Mouse (Mus musculus) forebrain, postnatal 0 days (tissue): Measurements from ENCODE around the gene Cnot8. TPM values are rescaled to one million over a fixed set of nuclear protein-coding genes. Genes with fewer than 3 reads are reported as not detected.

Experiments
- ATAC-seq: fragments of 200-750 bp; cut with Nextera tagmentation; 2 replicates; pipeline ENCODE4 v1.8.0; 2017; ENCODE audit warnings: mild to moderate bottlenecking, moderate library complexity
- DNase-seq: peaks from one replicate; pipeline ENCODE4 v3.0.0-alpha.2; 2015
- H3K27ac ChIP-seq: fragments of 300-500 bp; sonication (generic); 2 replicates; pipeline ENCODE4 v1.5.1; 2014; ENCODE audit warnings: low read depth, mild to moderate bottlenecking, antibody characterized with exemption, low read length, moderate library complexity, mixed read lengths
- H3K27me3 ChIP-seq: fragments of 300-500 bp; sonication (generic); 2 replicates; pipeline ENCODE4 v1.6.1; 2014; ENCODE audit warnings: mild to moderate bottlenecking, low read length, mixed read lengths; ENCODE audit not compliant: insufficient read depth
- H3K36me3 ChIP-seq: fragments of 300-500 bp; sonication (generic); 2 replicates; pipeline ENCODE4 v1.6.1; 2014; ENCODE audit warnings: mild to moderate bottlenecking, moderate library complexity; ENCODE audit not compliant: insufficient read depth
- H3K4me1 ChIP-seq: fragments of 300-500 bp; sonication (generic); 2 replicates; pipeline ENCODE4 v1.6.1; 2014; ENCODE audit warnings: antibody characterized with exemption; ENCODE audit not compliant: insufficient read depth
- H3K4me2 ChIP-seq: fragments of 300-500 bp; sonication (generic); 2 replicates; pipeline ENCODE4 v1.6.1; 2014; ENCODE audit warnings: low read depth, mild to moderate bottlenecking, moderate library complexity
- H3K4me3 ChIP-seq: fragments of 300-500 bp; sonication (generic); 2 replicates; pipeline ENCODE4 v1.5.1; 2014; ENCODE audit warnings: low read depth, low read length, mixed read lengths
- H3K9ac ChIP-seq: fragments of 300-500 bp; sonication (generic); 2 replicates; pipeline ENCODE4 v1.6.1; 2014; ENCODE audit warnings: mild to moderate bottlenecking
- H3K9me3 ChIP-seq: fragments of 300-500 bp; sonication (generic); 2 replicates; pipeline ENCODE4 v1.6.1; 2016; ENCODE audit warnings: low read length
- CTCF ChIP-seq: sonication (generic); IDR thresholded peaks from 2 replicates; pipeline ENCODE4 v1.5.1; 2016; ENCODE audit warnings: antibody characterized with exemption, control low read depth, low read depth
- WGBS: fragments of 180-500 bp; shearing (Covaris S2); extraction: QIAGEN DNeasy Blood & Tissue Kit; methylation state at CpG from one replicate; pipeline ENCODE4 v1.1.7; 2014; 5-methylcytosine and 5-hydroxymethylcytosine counted together
- polyA plus RNA-seq: library from polyadenylated mRNA; unstranded; fragments of >200 nt; fragmentation: Nextera tagmentation; extraction: Ambion mirVana; gene quantifications from 2 replicates; pipeline ENCODE4 v1.2.1, GENCODE M21; 2015
- total RNA-seq: library from RNA; depleted of rRNA; stranded (reverse); fragments of >200 nt; gene quantifications from 2 replicates; pipeline ENCODE4 v1.2.3, GENCODE M21; 2014

The Cnot8 gene
- total and polyA plus RNA-seq, 2 experiments from 2014 or later: 107 to 121 TPM

GRCm38 (mm10) chr11:58102581-58103343, 1.2 kb upstream of the Cnot8 start:
- no peak overlapping the region for H3K27ac ChIP-seq

GRCm38 (mm10) chr11:58103344-58103653, 654 bp upstream of the Cnot8 start:
- no peaks in the 10 kb centered on the region for H3K27me3 ChIP-seq
- peak overlapping the region; percentile 63 for H3K4me3 ChIP-seq
- 0 out of 2 replicates have a peak, but pooled peaks have one; percentile 16 for TF ChIP-seq CTCF
- no peaks in the 10 kb centered on the region for H3K36me3 ChIP-seq
- WGBS: 61% methylated on average over 13 of the region's 13 CpGs
- no peaks in the 10 kb centered on the region for H3K9me3 ChIP-seq
- DNase-seq (no peak), ATAC-seq (peak; percentile 5)
- H3K9ac ChIP-seq: peak overlapping the region; percentile 63
- H3K4me2 ChIP-seq: peak overlapping the region; percentile 54
- H3K27ac ChIP-seq: peak overlapping the region; percentile 51
- peaks cover 14% of the 10 kb centered on the region for H3K4me1 ChIP-seq

More at GRCm38 (mm10) chr11:58102581-58103343, 1.2 kb upstream of the Cnot8 start:
- no peak for TF ChIP-seq CTCF
- peak overlapping the region; percentile 63 for H3K9ac ChIP-seq
- H3K36me3 ChIP-seq: no peaks in the 10 kb centered on the region
- H3K9me3 ChIP-seq: no peaks in the 10 kb centered on the region
- H3K27me3 ChIP-seq: no peaks in the 10 kb centered on the region
- ATAC-seq (no peak), DNase-seq (no peak)
- peak overlapping the region; percentile 54 for H3K4me2 ChIP-seq
- no peak overlapping the region; the same call in 1 of the 2 replicates for H3K4me3 ChIP-seq
- 83% methylated on average over 9 of the region's 9 CpGs for WGBS
- H3K4me1 ChIP-seq: peaks cover 14% of the 10 kb centered on the region

GRCm38 (mm10) chr11:58104351-58104791, 418 bp downstream of the Cnot8 start:
- no peak for TF ChIP-seq CTCF
- Histone ChIP-seq H3K27me3 (no peaks in the 10 kb centered on the region), H3K27ac (peak overlapping the region; percentile 85), H3K36me3 (no peaks in the 10 kb centered on the region), H3K4me1 (peaks cover 14% of the 10 kb centered on the region), H3K4me2 (peak overlapping the region; percentile 65), H3K9me3 (no peaks in the 10 kb centered on the region), H3K4me3 (peak overlapping the region; percentile 63), H3K9ac (peak overlapping the region; percentile 86)
- ATAC-seq (peak; percentile 36), DNase-seq (peak; percentile 66)
- WGBS: 2% methylated on average over 24 of the region's 24 CpGs

GRCm38 (mm10) chr11:58107009-58107408, 3.1 kb downstream of the Cnot8 start:
- no peak overlapping the region for H3K4me3 ChIP-seq
- 43% methylated on average over 3 of the region's 3 CpGs for WGBS
- peak; percentile 32 for DNase-seq
- no peaks in the 10 kb centered on the region for H3K9me3 ChIP-seq
- ATAC-seq: no peak
- H3K9ac ChIP-seq: no peak overlapping the region
- H3K27me3 ChIP-seq: no peaks in the 10 kb centered on the region
- TF ChIP-seq CTCF: peak; percentile 51
- peaks cover 14% of the 10 kb centered on the region for H3K4me1 ChIP-seq
- no peak overlapping the region for H3K4me2 ChIP-seq
- no peak overlapping the region for H3K27ac ChIP-seq
- peaks cover 18% of the 10 kb centered on the region for H3K36me3 ChIP-seq

GRCm38 (mm10) chr11:58107664-58108337, 3.8 kb downstream of the Cnot8 start:
- Histone ChIP-seq H3K9ac (no peak overlapping the region), H3K9me3 (no peaks in the 10 kb centered on the region), H3K4me1 (peaks cover 14% of the 10 kb centered on the region), H3K4me2 (no peak overlapping the region), H3K27ac (no peak overlapping the region), H3K36me3 (peaks cover 22% of the 10 kb centered on the region), H3K4me3 (no peak overlapping the region), H3K27me3 (no peaks in the 10 kb centered on the region)
- ATAC-seq (no peak), DNase-seq (no peak)
- WGBS: 87% methylated on average over 4 of the region's 4 CpGs
- TF ChIP-seq CTCF: no peak

GRCm38 (mm10) chr11:58116560-58116959, 12.6 kb downstream of the Cnot8 start:
- Histone ChIP-seq H3K36me3 (peaks cover 84% of the 10 kb centered on the region), H3K9me3 (no peaks in the 10 kb centered on the region), H3K4me2 (no peak overlapping the region), H3K4me1 (no peaks in the 10 kb centered on the region), H3K9ac (no peak overlapping the region), H3K27me3 (no peaks in the 10 kb centered on the region), H3K4me3 (no peak overlapping the region), H3K27ac (no peak overlapping the region)
- no peak for ATAC-seq
- DNase-seq: no peak
- TF ChIP-seq CTCF: no peak
- 75% methylated on average over 1 of the region's 1 CpGs for WGBS
